8 mouse cellular contexts compared by ENCODE assay signal in genomic region chr8:70477269-70477982, GRCm38 (mm10). TPM values are rescaled to one million over a fixed set of nuclear protein-coding genes. Genes with fewer than 3 reads are reported as not detected.
DNase-seq lines count a peak whose midpoint lies in the region; ATAC-seq and TF ChIP-seq lines count a peak whose summit lies in the region.

No protein-coding gene starts in this region.

- 18% methylated on average over 21 of the region's 21 CpGs for WGBS in spleen, adult 2 months
- WGBS in hindbrain, embryonic 12.5 days: 2% methylated on average over 21 of the region's 21 CpGs
- 2% methylated on average over 21 of the region's 21 CpGs for WGBS in liver, embryonic 12.5 days (ENCODE audit: insufficient replicate concordance)
- 5% methylated on average over 21 of the region's 21 CpGs for WGBS in olfactory bulb, adult 2 months

- peak overlapping the region; percentile 81 for H3K4me2 ChIP-seq in hindbrain, embryonic 12.5 days (replicated peaks)
- peak overlapping the region; percentile 77 for H3K4me2 ChIP-seq in liver, embryonic 12.5 days

- no peak for TF ChIP-seq CTCF in spleen, adult 2 months (IDR thresholded peaks at IDR 0.05; ENCODE audit: extremely low read depth, insufficient read depth, insufficient read length, insufficient replicate concordance)
- TF ChIP-seq CTCF in olfactory bulb, adult 2 months (IDR thresholded peaks at IDR 0.05; ENCODE audit: insufficient read depth, low read depth, low read length): no peak

- DNase-seq in spleen, adult 2 months (ENCODE audit: low read depth in 1 of 2, low spot score in 2 of 2): no peak
- DNase-seq in spleen, postnatal 14 days (ENCODE audit: low spot score in 2 of 2): no peak
- DNase-seq in layer of hippocampus, postnatal 14 days (ENCODE audit: low spot score in 2 of 2): no peak
- DNase-seq in left cerebral cortex, adult 11 months (ENCODE audit: low spot score): no peak

- peaks cover 5% of the 10 kb centered on the region; the same call in 1 of the 2 replicates for H3K4me1 ChIP-seq in spleen, adult 2 months (ENCODE audit: control insufficient read depth, insufficient read depth, insufficient read length)
- H3K4me1 ChIP-seq in hindbrain, embryonic 12.5 days: peaks cover 6% of the 10 kb centered on the region
- H3K4me1 ChIP-seq in liver, embryonic 12.5 days: peaks cover 35% of the 10 kb centered on the region
- peaks cover 24% of the 10 kb centered on the region for H3K4me1 ChIP-seq in olfactory bulb, adult 2 months (ENCODE audit: control insufficient read depth, insufficient read depth, low read length)

- H3K27ac ChIP-seq in spleen, adult 2 months (ENCODE audit: insufficient read depth, low read length): no peak overlapping the region
- H3K27ac ChIP-seq in hindbrain, embryonic 12.5 days: no peak overlapping the region
- H3K27ac ChIP-seq in liver, embryonic 12.5 days: peak overlapping the region; percentile 86
- no peak overlapping the region for H3K27ac ChIP-seq in olfactory bulb, adult 2 months (ENCODE audit: insufficient read depth, low read depth, low read length)

- H3K36me3 ChIP-seq in spleen, adult 2 months (ENCODE audit: control insufficient read depth, insufficient read depth, low read length): no peaks in the 10 kb centered on the region
- H3K36me3 ChIP-seq in hindbrain, embryonic 12.5 days: no peaks in the 10 kb centered on the region
- H3K36me3 ChIP-seq in liver, embryonic 12.5 days: peaks cover 10% of the 10 kb centered on the region; the same call in 1 of the 2 replicates

- H3K4me3 ChIP-seq in spleen, adult 2 months (ENCODE audit: extremely low read depth, insufficient read depth, insufficient read length): peak overlapping the region; percentile 70
- H3K4me3 ChIP-seq in hindbrain, embryonic 12.5 days: peak overlapping the region; percentile 82
- peak overlapping the region; percentile 79 for H3K4me3 ChIP-seq in liver, embryonic 12.5 days
- H3K4me3 ChIP-seq in olfactory bulb, adult 2 months (ENCODE audit: insufficient read depth, low read depth, low read length): peak overlapping the region; percentile 74

- H3K9me3 ChIP-seq in hindbrain, embryonic 12.5 days (replicated peaks): no peaks in the 10 kb centered on the region
- no peaks in the 10 kb centered on the region for H3K9me3 ChIP-seq in liver, embryonic 12.5 days (replicated peaks)

- H3K9ac ChIP-seq in hindbrain, embryonic 12.5 days: 0 out of 2 replicates have a peak overlapping the region, but pooled peaks have one; percentile 85
- H3K9ac ChIP-seq in liver, embryonic 12.5 days: peak overlapping the region; percentile 54

- ATAC-seq in common myeloid progenitor, adult 5-6 weeks (replicated peaks; ENCODE audit: low read depth, poor library complexity, severe bottlenecking): peak; percentile 42
- peak; percentile 23 for ATAC-seq in hindbrain, embryonic 12.5 days (ENCODE audit: low FRiP score)
- ATAC-seq in liver, embryonic 12.5 days: peak; percentile 57

- H3K27me3 ChIP-seq in spleen, adult 2 months (ENCODE audit: control insufficient read depth, insufficient read depth, low read length): no peaks in the 10 kb centered on the region
- H3K27me3 ChIP-seq in hindbrain, embryonic 12.5 days: peaks cover 34% of the 10 kb centered on the region
- peaks cover 47% of the 10 kb centered on the region for H3K27me3 ChIP-seq in liver, embryonic 12.5 days (replicated peaks)

- no peak for TF ChIP-seq POLR2A in spleen, adult 2 months (IDR thresholded peaks at IDR 0.05; ENCODE audit: low read depth, low read length)
- TF ChIP-seq POLR2A in olfactory bulb, adult 2 months (IDR thresholded peaks at IDR 0.05; ENCODE audit: insufficient read depth, low read depth, low read length): no peak

RNA-seq across cellular contexts. Expression of gene Klhl26, which starts 0.7 kb away (rescaled TPM):
- 21.8 and 30.9 TPM in 2 replicates for polyA plus RNA-seq in spleen, adult 2 months (2012; rRNA removed)
- total RNA-seq in common myeloid progenitor, adult 5-6 weeks (2017): 5.9 and 10.6 TPM in 2 replicates
- polyA plus RNA-seq in hindbrain, embryonic 12.5 days (2016; fragmentation: Nextera tagmentation; extraction: Ambion mirVana): 22.2 and 23.9 TPM in 2 replicates
- polyA plus RNA-seq in liver, embryonic 12.5 days (2016; fragmentation: Nextera tagmentation; extraction: Ambion mirVana): 9.4 and 9.5 TPM in 2 replicates
- not detected in 2 replicates for polyA plus RNA-seq in olfactory bulb, adult 2 months (2012; ENCODE audit: insufficient read depth, insufficient read length, low replicate concordance, missing spikeins)
- total RNA-seq in layer of hippocampus, postnatal 14 days (2021): 10 to 100 TPM; 44.7 to 45.5 TPM

RNA-seq across cellular contexts. Expression of gene Tmem59l, which starts 9.7 kb away (rescaled TPM):
- 0.14 TPM in 1 of 2 replicates, not detected in the other for polyA plus RNA-seq in spleen, adult 2 months (2012; rRNA removed)
- total RNA-seq in common myeloid progenitor, adult 5-6 weeks (2017): not detected in 2 replicates
- 27.0 and 29.2 TPM in 2 replicates for polyA plus RNA-seq in hindbrain, embryonic 12.5 days (2016; fragmentation: Nextera tagmentation; extraction: Ambion mirVana)
- 0.18 and 0.37 TPM in 2 replicates for polyA plus RNA-seq in liver, embryonic 12.5 days (2016; fragmentation: Nextera tagmentation; extraction: Ambion mirVana)
- polyA plus RNA-seq in olfactory bulb, adult 2 months (2012; ENCODE audit: insufficient read depth, insufficient read length, low replicate concordance, missing spikeins): not detected in 2 replicates
- 100 to 1,000 TPM; 251 to 263 TPM for total RNA-seq in layer of hippocampus, postnatal 14 days (2021)

RNA-seq across cellular contexts. Expression of gene Crlf1, which starts 15.5 kb away (rescaled TPM):
- polyA plus RNA-seq in spleen, adult 2 months (2012; rRNA removed): 3.4 and 5.4 TPM in 2 replicates
- total RNA-seq in common myeloid progenitor, adult 5-6 weeks (2017): not detected in 2 replicates
- 3.3 and 4.2 TPM in 2 replicates for polyA plus RNA-seq in hindbrain, embryonic 12.5 days (2016; fragmentation: Nextera tagmentation; extraction: Ambion mirVana)
- 3.9 and 4.0 TPM in 2 replicates for polyA plus RNA-seq in liver, embryonic 12.5 days (2016; fragmentation: Nextera tagmentation; extraction: Ambion mirVana)
- not detected in 2 replicates for polyA plus RNA-seq in olfactory bulb, adult 2 months (2012; ENCODE audit: insufficient read depth, insufficient read length, low replicate concordance, missing spikeins)
- 10 to 100 TPM; 21.8 to 24.2 TPM for total RNA-seq in layer of hippocampus, postnatal 14 days (2021)

RNA-seq across cellular contexts. Expression of gene Rex1bd, which starts 29.1 kb away (rescaled TPM):
- 86.2 and 132 TPM in 2 replicates for polyA plus RNA-seq in spleen, adult 2 months (2012; rRNA removed)
- total RNA-seq in common myeloid progenitor, adult 5-6 weeks (2017): 50.1 and 56.4 TPM in 2 replicates
- polyA plus RNA-seq in hindbrain, embryonic 12.5 days (2016; fragmentation: Nextera tagmentation; extraction: Ambion mirVana): 118 TPM in 2 replicates
- polyA plus RNA-seq in liver, embryonic 12.5 days (2016; fragmentation: Nextera tagmentation; extraction: Ambion mirVana): 85.6 and 86.6 TPM in 2 replicates
- not detected in 2 replicates for polyA plus RNA-seq in olfactory bulb, adult 2 months (2012; ENCODE audit: insufficient read depth, insufficient read length, low replicate concordance, missing spikeins)
- total RNA-seq in layer of hippocampus, postnatal 14 days (2021): 100 to 1,000 TPM in 1 of 2 experiments, 10 to 100 TPM in 1; 83.2 to 103 TPM

RNA-seq across cellular contexts. Expression of gene Uba52, which starts 33.2 kb away (rescaled TPM):
- polyA plus RNA-seq in spleen, adult 2 months (2012; rRNA removed): 611 and 613 TPM in 2 replicates
- 3,128 and 4,626 TPM in 2 replicates for total RNA-seq in common myeloid progenitor, adult 5-6 weeks (2017)
- polyA plus RNA-seq in hindbrain, embryonic 12.5 days (2016; fragmentation: Nextera tagmentation; extraction: Ambion mirVana): 633 and 755 TPM in 2 replicates
- 841 and 876 TPM in 2 replicates for polyA plus RNA-seq in liver, embryonic 12.5 days (2016; fragmentation: Nextera tagmentation; extraction: Ambion mirVana)
- polyA plus RNA-seq in olfactory bulb, adult 2 months (2012; ENCODE audit: insufficient read depth, insufficient read length, low replicate concordance, missing spikeins): 789 TPM in 1 of 2 replicates, not detected in the other
- 1,000 to 10,000 TPM; 1,048 to 1,082 TPM for total RNA-seq in layer of hippocampus, postnatal 14 days (2021)

Comparison
In these comparisons a context has a peak if more than half of its experiments do, and no peak if none do; other contexts are left out.
1. RNA of gene Klhl26, which starts 0.7 kb away (polyA plus RNA-seq): 22.2 to 23.9 TPM in hindbrain, embryonic 12.5 days, 21.8 to 30.9 TPM in spleen, adult 2 months and 9.4 to 9.5 TPM in liver, embryonic 12.5 days; not detected in olfactory bulb, adult 2 months; every median in the first group is over 10 times any median in the second.
2. RNA of gene Tmem59l, which starts 9.7 kb away (polyA plus RNA-seq): 27.0 to 29.2 TPM in hindbrain, embryonic 12.5 days; 0.18 to 0.37 TPM in liver, embryonic 12.5 days, 0.14 TPM in spleen, adult 2 months and not detected in olfactory bulb, adult 2 months; every median in the first group is over 10 times any median in the second.
3. Peak in every context shown above with its lines, with median percentiles within 50 percentile points of each other: H3K4me3 ChIP-seq and ATAC-seq.